Mouse (Mus musculus): Measurements from ENCODE around the gene Macrod1.

DNA sequence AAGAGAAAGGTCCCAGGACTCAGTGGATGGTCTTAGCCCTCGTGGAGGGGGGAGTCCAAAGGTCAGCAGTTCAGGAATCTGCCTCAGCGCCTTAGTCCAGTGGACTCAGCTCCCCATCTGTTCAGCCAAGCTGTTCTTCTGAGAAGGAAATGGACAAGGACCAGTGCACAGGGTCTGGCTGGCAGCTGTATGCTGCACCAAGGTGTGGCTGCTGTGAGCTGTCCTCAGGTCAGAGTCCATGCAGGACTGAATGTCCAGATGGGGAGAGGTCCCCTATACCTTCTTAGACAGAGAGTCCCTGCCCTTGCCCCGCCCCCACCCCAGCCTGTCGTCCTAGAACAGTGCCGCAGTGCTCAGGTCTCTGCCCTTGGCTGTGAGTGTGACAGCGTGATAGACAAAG lies 135.0 kb downstream of the Macrod1 start:
- TF ChIP-seq CTCF (IDR thresholded peaks at IDR 0.05; ENCODE audit: insufficient read depth, low read length), result no peak
- TF ChIP-seq POLR2A (IDR thresholded peaks at IDR 0.05; ENCODE audit: borderline replicate concordance, extremely low read depth, low read depth, low read length), result no peak

Measured in lung, adult 2 months (tissue).